Mouse (Mus musculus) G1E (cell line): ENCODE measurements around the gene Plcb4. TPM values are rescaled to one million over a fixed set of nuclear protein-coding genes. Genes with fewer than 3 reads are reported as not detected.

Experiments
- ATAC-seq: 2 replicates; pipeline ENCODE4 v1.8.0; 2016; ENCODE audit warnings: mild to moderate bottlenecking; ENCODE audit not compliant: insufficient number of reproducible peaks, poor library complexity, low FRiP score, severe bottlenecking; ENCODE audit errors: extremely low read depth
- DNase-seq: peaks from one replicate; pipeline ENCODE4 v3.0.0; 2012; ENCODE audit warnings: low spot score
- H3K27me3 ChIP-seq: 2 replicates; pipeline ENCODE4 v1.6.1; 2012; ENCODE audit warnings: mild to moderate bottlenecking, low read length, inconsistent platforms; ENCODE audit not compliant: insufficient read depth
- H3K36me3 ChIP-seq: replicated peaks from 2 replicates; pipeline ENCODE3; 2012; ENCODE audit warnings: mild to moderate bottlenecking, inconsistent platforms
- H3K4me1 ChIP-seq: 2 replicates; pipeline ENCODE4 v1.6.1; 2012; ENCODE audit warnings: low read depth, low read length, inconsistent platforms, mixed read lengths; ENCODE audit not compliant: insufficient read depth
- H3K4me3 ChIP-seq: 2 replicates; pipeline ENCODE4 v1.5.1; 2012; ENCODE audit warnings: low read depth, mild to moderate bottlenecking, inconsistent platforms, low read length, moderate library complexity, mixed read lengths
- H3K9me3 ChIP-seq: replicated peaks from 2 replicates; pipeline ENCODE4 v1.6.1; 2012; ENCODE audit warnings: inconsistent platforms
- CTCF ChIP-seq: IDR thresholded peaks from 2 replicates; pipeline ENCODE4 v1.5.1; 2012; ENCODE audit warnings: low read depth, low read length, inconsistent platforms, mixed read lengths
- GATA1 ChIP-seq: IDR thresholded peaks from 2 replicates; pipeline ENCODE4 v1.6.1; 2012; ENCODE audit warnings: borderline replicate concordance, low read length, inconsistent platforms, mixed read lengths
- GATA2 ChIP-seq: IDR thresholded peaks from 2 replicates; pipeline ENCODE4 v1.6.1; 2012; ENCODE audit warnings: low read depth, low read length, inconsistent platforms, borderline replicate concordance
- POLR2AphosphoS5 ChIP-seq: IDR thresholded peaks from 2 replicates; pipeline ENCODE4 v1.6.1; 2012; ENCODE audit warnings: low read depth, low read length, inconsistent platforms; ENCODE audit not compliant: insufficient replicate concordance
- TAL1 ChIP-seq: conservative IDR thresholded peaks from 2 replicates; pipeline ENCODE4 v1.6.1; 2012; ENCODE audit warnings: low read depth, low read length, inconsistent platforms, mixed read lengths
- polyA plus RNA-seq: library from polyadenylated mRNA; stranded (reverse); fragments of >175 nt; gene quantifications from 2 replicates; pipeline ENCODE4 v1.2.3, GENCODE M21; 2012
- total RNA-seq, 2 experiments: library from RNA; stranded (forward) in 1 of 2; stranded (reverse) in 1 of 2; fragments of 200-1000 nt in 1 of 2; fragments of >200 nt in 1 of 2; fragmentation: Nextera tagmentation in 1 of 2; gene quantifications; 2 replicates each; pipeline ENCODE4 v1.2.3; 2014 to 2017

Gene Plcb4
- total and polyA plus RNA-seq, 3 experiments, result 0.27 TPM; not detected in 2

DNA sequence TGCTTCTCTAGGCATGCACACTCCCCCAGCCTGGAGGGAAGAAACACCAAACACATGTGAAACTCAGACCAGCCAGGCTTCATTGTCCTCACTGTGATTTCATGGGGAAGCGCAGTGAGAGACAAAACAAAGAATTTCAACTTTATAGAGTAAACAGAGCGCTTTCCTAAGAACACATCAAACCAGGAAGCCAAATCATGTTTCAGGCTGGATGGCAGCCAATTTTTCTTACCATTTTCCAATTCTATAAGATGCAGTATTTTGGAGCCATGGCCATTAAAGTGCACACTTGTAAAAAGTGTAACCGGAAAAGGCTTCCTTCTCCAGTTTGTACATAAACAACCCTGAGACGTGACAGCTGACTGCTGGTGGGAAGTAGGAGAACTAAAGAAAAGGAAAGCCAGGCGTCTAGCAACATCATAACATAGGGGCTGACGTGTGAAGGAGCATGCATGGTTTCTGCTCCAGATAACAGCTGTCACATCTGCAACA, 221.5 kb downstream of the Plcb4 start:
- Histone ChIP-seq H3K4me1 (no peaks in the 10 kb centered on the region), H3K27me3 (no peaks in the 10 kb centered on the region), H3K4me3 (no peak overlapping the region), H3K36me3 (no peaks in the 10 kb centered on the region), H3K9me3 (peaks cover 61% of the 10 kb centered on the region)
- ATAC-seq (no peak), DNase-seq (no peak)
- no peak for TF ChIP-seq CTCF
- TF ChIP-seq GATA1, result no peak
- TF ChIP-seq TAL1, result no peak
- TF ChIP-seq POLR2AphosphoS5, result no peak
- TF ChIP-seq GATA2, result no peak

GRCm38 (mm10) chr2:135883359-135883758, 224.5 kb downstream of the Plcb4 start:
- H3K36me3 ChIP-seq, result no peaks in the 10 kb centered on the region
- no peaks in the 10 kb centered on the region for H3K27me3 ChIP-seq
- no peak overlapping the region for H3K4me3 ChIP-seq
- ATAC-seq (no peak), DNase-seq (no peak)
- H3K4me1 ChIP-seq, result no peaks in the 10 kb centered on the region
- no peak for TF ChIP-seq GATA2
- TF ChIP-seq GATA1, result no peak
- TF ChIP-seq CTCF, result no peak
- no peak for TF ChIP-seq TAL1
- TF ChIP-seq POLR2AphosphoS5, result no peak
- H3K9me3 ChIP-seq, result peaks cover 61% of the 10 kb centered on the region

- Histone ChIP-seq H3K9me3 (peaks cover 61% of the 10 kb centered on the region), H3K27me3 (no peaks in the 10 kb centered on the region), H3K36me3 (no peaks in the 10 kb centered on the region), H3K4me1 (no peaks in the 10 kb centered on the region), H3K4me3 (no peak overlapping the region)
- DNase-seq (no peak), ATAC-seq (no peak)
- no peak for TF ChIP-seq CTCF
- TF ChIP-seq TAL1, result no peak
- TF ChIP-seq GATA1, result no peak
- TF ChIP-seq POLR2AphosphoS5, result no peak
- no peak for TF ChIP-seq GATA2
These were observed 225.8 kb downstream of the Plcb4 start for GRCm38 (mm10) chr2:135884534-135885180.

DNA sequence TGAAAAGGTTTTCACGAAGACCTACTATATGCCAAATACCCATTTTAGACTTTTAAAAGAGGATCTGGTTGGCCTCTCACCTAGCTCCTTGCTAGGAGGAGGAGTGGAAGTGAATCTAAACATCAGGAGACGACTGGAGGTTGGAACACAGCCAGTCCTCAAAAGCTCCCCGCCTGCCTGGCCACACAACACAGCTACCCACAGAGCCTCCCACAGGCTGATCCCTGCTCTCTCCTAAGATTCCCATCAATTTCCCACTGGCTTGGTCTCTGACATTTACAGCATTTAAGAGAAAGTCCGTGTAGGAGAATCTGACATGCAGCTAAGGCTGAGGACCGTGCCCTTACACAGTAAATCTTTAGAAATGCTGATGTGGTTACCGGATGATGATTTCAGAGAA, 226.8 kb downstream of the Plcb4 start:
- ATAC-seq (no peak), DNase-seq (no peak)
- H3K4me3 ChIP-seq, result no peak overlapping the region
- TF ChIP-seq CTCF, result no peak
- TF ChIP-seq GATA1, result no peak
- no peak for TF ChIP-seq POLR2AphosphoS5
- no peak for TF ChIP-seq TAL1
- TF ChIP-seq GATA2, result no peak
- H3K36me3 ChIP-seq, result no peaks in the 10 kb centered on the region
- peaks cover 60% of the 10 kb centered on the region for H3K9me3 ChIP-seq
- H3K4me1 ChIP-seq, result no peaks in the 10 kb centered on the region
- no peaks in the 10 kb centered on the region for H3K27me3 ChIP-seq

- no peaks in the 10 kb centered on the region for H3K36me3 ChIP-seq
- peaks cover 64% of the 10 kb centered on the region for H3K9me3 ChIP-seq
- H3K4me1 ChIP-seq, result no peaks in the 10 kb centered on the region
- no peak for ATAC-seq
- no peak overlapping the region for H3K4me3 ChIP-seq
- DNase-seq, result no peak
- TF ChIP-seq TAL1 (no peak), POLR2AphosphoS5 (no peak), GATA1 (no peak), CTCF (no peak), GATA2 (no peak)
- H3K27me3 ChIP-seq, result no peaks in the 10 kb centered on the region
These were observed 227.4 kb downstream of the Plcb4 start for GRCm38 (mm10) chr2:135886081-135886679.

- Histone ChIP-seq H3K9me3 (peaks cover 62% of the 10 kb centered on the region), H3K4me1 (no peaks in the 10 kb centered on the region), H3K36me3 (no peaks in the 10 kb centered on the region), H3K4me3 (no peak overlapping the region), H3K27me3 (no peaks in the 10 kb centered on the region)
- ATAC-seq (no peak), DNase-seq (no peak)
- TF ChIP-seq GATA1, result no peak
- no peak for TF ChIP-seq CTCF
- TF ChIP-seq TAL1, result no peak
- no peak for TF ChIP-seq POLR2AphosphoS5
- TF ChIP-seq GATA2, result no peak
These were observed 229.0 kb downstream of the Plcb4 start for GRCm38 (mm10) chr2:135887805-135888204.
